Mouse (Mus musculus) neutrophil, adult 5-6 weeks (primary cell): Measurements from ENCODE around the gene AC161166.1. TPM values are rescaled to one million over a fixed set of nuclear protein-coding genes. Genes with fewer than 3 reads are reported as not detected.

Source experiments
- ATAC-seq: fragments of 151-379, 151-347 bp; 2 replicates; pipeline ENCODE4 v1.8.0; 2017; ENCODE audit warnings: mild to moderate bottlenecking, moderate TSS enrichment; ENCODE audit not compliant: insufficient number of reproducible peaks, poor library complexity, low FRiP score, severe bottlenecking; ENCODE audit errors: extremely low read depth
- total RNA-seq: library from RNA; stranded (forward); fragments of 200-1000 nt; gene quantifications from 2 replicates; pipeline ENCODE4 v1.2.3, GENCODE M21; 2017

Gene AC161166.1
- total RNA-seq, 1 experiment from 2014 or later = not detected

DNA sequence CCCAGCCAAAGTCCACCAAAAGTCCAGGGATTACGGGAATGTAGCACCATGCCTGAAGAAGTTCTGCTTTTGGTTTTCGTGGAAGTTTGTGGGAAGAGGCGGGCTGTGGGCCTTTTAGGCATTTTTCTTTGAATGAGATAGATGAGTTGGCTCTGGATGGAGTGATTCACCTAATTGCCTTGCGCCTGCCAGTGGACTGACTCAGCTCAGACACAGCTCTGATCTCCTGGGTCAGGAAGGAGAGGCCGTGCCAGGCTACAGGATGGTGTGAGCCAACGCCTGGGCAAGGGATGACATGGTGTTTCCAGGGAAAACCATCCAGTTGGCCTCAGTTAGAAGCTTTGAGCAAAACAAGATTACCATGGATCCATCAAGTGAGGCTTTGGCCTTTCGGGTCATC lies 41.9 kb downstream of the AC161166.1 start:
- ATAC-seq = no peak

DNA sequence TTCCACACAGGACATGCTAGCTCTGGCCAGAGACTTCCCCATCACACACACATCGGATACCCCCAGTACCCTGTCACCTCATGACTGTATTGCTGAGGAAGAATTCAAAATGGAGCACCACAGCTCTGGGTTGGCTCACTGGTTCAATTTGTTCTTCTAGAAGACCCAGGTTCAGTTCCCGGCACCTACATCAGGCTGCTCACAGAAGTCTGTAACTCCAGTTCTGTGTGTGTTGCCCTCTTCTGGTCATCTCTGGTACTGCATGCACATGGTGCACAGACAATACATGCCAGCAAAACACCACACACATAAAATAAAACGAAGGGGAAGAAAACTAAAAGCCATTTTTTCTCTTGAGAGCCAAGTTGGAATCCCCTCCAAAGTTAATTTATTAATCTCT lies 43.1 kb downstream of the AC161166.1 start:
- no peak for ATAC-seq

DNA sequence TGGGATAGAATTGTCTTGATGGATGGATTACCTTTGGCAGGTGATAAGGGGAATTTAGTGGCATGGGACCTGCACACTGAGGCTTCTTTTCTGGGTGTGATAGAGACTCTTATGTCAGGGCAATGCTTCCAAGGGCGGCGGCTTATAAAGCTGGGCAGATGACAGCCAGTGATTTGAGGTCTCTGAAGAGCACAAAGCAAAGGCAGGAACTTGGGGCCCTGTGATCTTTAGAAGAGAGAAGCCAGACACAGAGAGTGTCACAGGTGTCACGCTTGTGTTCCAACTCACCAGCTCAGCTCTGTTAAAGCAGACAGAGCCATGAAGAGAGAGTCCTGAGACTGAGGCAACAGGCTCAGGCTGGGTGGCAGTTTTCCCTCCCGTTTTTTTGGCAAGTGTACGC lies 44.4 kb downstream of the AC161166.1 start:
- no peak for ATAC-seq

DNA sequence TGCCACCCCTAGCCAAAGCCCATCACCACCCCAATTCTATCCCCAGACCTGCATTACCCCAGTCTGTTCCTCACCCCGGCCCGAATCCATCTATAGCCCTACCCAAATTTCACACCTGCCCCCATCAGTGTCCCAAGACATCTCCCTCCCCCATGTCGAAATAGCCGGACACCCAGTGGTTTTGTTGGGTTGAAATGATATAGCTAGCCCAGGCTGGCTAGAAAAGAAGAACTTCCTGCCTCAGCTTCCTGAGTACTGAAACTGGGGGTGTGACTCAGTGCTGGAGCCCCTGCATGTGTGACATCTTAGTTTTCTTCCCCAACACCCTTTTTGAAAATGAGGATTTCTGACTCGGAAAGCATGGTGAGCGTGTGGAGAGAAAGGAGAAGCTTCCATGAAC lies 45.4 kb downstream of the AC161166.1 start:
- ATAC-seq = no peak

DNA sequence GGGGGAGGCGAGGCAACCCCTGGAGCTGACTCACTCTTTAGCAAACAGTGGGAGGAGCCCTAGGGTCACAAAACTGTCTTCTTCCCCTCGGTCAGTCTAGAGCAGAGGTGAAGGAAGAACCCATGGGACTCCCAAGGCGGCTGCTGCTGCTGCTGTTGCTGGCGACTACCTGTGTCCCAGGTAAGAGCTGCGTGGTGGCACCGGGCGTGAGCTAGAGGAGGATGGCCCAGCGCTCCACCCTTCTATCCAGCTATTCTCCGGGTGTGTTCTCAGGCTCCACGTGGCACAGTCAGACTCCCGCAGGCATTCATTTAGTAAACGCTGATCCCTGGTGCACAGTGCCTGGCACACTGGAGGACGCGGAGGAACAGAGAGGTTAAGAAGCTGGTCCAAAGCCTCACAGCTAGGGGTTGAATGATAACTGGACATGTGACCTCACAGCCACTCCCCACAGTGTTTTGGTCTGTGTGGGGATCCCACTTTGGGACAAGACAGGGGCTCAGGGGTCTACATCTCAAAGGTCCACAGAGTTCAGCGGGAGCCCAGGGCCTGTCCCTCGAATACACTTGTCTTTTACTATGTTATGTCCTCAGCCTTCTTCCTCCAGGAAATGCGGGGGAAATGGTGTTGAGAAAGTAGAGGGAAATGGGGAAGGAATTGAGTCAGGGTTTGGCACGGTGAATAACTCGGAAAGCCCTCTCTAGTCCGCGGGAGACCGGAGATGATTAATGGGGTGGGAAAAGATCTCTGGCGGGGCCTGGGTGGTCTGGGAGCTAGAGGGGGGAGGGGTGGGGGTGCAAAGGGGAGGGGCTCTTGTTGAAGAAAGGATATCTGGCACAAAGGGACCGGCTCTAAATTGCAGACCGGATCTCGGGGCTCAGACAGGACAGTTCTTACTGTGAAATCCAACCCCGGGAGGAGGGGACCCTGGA lies 49.6 kb downstream of the AC161166.1 start, which contains the start of gene Plaur:
Gene Plaur (plus strand): TSS at position 97 of the 932 bp plus-strand sequence.
- peak; percentile 61 for ATAC-seq

DNA sequence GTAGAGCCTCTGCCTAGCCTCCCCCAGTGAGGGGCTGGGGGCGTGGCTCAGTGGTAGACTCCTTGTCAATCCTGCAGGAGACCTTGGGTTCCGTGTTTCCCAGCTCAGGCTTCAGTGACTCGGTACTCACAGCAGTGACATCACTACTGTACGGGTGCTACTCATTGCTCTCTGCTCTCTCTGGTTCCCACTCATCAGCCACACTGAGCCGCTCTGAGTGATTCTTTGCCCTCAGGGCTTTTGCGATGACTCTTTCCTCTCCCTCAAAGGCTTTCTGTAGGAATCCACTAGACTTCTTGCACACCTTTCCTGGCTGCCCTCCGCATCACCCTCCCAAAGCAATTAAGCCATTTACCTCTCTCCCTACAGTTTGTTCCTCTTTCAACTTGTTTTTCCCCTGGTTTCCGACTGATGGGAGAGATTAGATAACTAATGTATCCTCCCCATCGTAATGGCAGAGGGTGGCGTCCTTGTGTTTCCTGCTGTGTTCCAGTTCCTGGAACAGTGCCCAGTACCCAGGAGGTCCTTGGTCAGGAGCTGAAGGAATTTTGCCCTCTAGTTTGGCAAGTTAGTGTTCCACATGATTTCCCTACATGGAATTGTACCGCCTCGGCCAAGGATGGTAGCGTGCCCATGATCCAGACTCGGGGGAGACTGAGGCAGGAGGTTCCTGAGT lies 50.7 kb downstream of the AC161166.1 start:
- no peak for ATAC-seq

Other genes starting within 250 kb of the AC161166.1 start
- gene Zfp93, start 242.0 kb downstream of the AC161166.1 start, total RNA-seq = 0.37 and 0.47 TPM in 2 replicates
- gene Zfp61, start 211.2 kb downstream of the AC161166.1 start, total RNA-seq = 8.3 and 10.1 TPM in 2 replicates
- gene Zfp94, start 195.8 kb downstream of the AC161166.1 start, total RNA-seq = 8.7 and 14.6 TPM in 2 replicates
- gene Tescl, start 178.5 kb downstream of the AC161166.1 start, total RNA-seq = not detected in 2 replicates
- gene Lypd5, start 163.3 kb downstream of the AC161166.1 start, total RNA-seq = not detected in 2 replicates
- 13.6 and 14.8 TPM in 2 replicates for gene Kcnn4, start 142.2 kb downstream of the AC161166.1 start, total RNA-seq
- gene Smg9, start 112.8 kb downstream of the AC161166.1 start, total RNA-seq = 30.7 and 33.6 TPM in 2 replicates
- gene Irgc1, start 60.2 kb downstream of the AC161166.1 start, total RNA-seq = 3.1 and 4.4 TPM in 2 replicates
- gene Plaur, start 50.0 kb downstream of the AC161166.1 start, total RNA-seq = 209 and 221 TPM in 2 replicates
- gene Cadm4, start 30.4 kb downstream of the AC161166.1 start, total RNA-seq = not detected in 2 replicates
- gene Zfp428, start 5.4 kb downstream of the AC161166.1 start, total RNA-seq = 0.49 TPM in 1 of 2 replicates, not detected in the other
- 12.4 and 14.0 TPM in 2 replicates for gene Irgq, start 18.2 kb upstream of the AC161166.1 start, total RNA-seq
- gene Pinlyp, start 33.7 kb upstream of the AC161166.1 start, total RNA-seq = not detected in 2 replicates
- 38.4 and 56.0 TPM in 2 replicates for gene Xrcc1, start 33.8 kb upstream of the AC161166.1 start, total RNA-seq
- gene Ethe1, start 75.1 kb upstream of the AC161166.1 start, total RNA-seq = 5.8 and 6.1 TPM in 2 replicates
- not detected in 2 replicates for gene Zfp575, start 75.2 kb upstream of the AC161166.1 start, total RNA-seq
- gene Phldb3, start 98.3 kb upstream of the AC161166.1 start, total RNA-seq = 13.7 and 13.9 TPM in 2 replicates
- not detected in 2 replicates for gene Lypd3, start 124.1 kb upstream of the AC161166.1 start, total RNA-seq
- not detected in 2 replicates for gene Tex101, start 164.2 kb upstream of the AC161166.1 start, total RNA-seq
- gene BC049730, start 196.8 kb upstream of the AC161166.1 start, total RNA-seq = not detected in 2 replicates
- not detected in 2 replicates for gene Gm4763, start 214.5 kb upstream of the AC161166.1 start, total RNA-seq
- gene Cd177, start 247.9 kb upstream of the AC161166.1 start, total RNA-seq = 40.7 and 50.3 TPM in 2 replicates